ENCODE assay signal across 8 mouse cellular contexts in the genomic region with DNA sequence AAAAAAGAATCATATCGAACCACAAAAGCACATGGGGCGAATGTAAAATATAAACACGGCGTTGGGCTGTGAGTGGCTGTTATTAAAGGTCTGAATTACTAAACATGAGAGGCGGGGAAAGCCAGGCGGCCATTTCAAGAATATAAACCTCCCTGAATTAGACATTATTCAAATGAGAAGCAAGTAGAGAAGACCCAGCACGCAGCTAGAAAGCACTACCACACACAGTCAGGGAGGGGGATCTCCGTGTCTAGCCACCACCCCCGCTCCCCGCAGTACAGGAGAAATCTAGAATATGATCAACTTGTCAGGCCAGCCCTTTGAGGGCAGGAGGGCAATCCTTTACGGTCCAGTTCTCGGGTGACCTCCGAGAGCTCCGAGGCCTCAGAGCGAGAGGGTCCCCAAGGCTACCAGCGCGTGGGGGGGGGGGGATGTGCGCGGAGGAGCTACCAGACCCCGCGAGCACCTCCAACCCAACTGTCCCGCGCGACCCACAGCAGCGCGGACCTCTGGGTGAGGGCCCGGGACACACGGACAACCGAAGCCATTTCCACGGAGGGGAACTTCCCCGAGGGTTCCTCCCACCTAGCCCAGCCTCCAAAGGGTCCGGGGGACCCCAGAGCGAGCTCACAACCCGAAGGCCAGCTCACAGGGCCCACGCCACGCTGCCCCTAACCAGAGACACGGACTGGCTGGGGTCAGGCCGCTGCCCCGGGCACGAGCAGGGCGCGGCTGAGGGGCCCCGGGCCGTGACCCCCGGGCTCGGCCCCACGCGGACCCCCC. TPM values are rescaled to one million over a fixed set of nuclear protein-coding genes. Genes with fewer than 3 reads are reported as not detected.
A peak's percentile ranks its signal among the peaks of the same experiment; 100 is the strongest.
DNase-seq lines count a peak whose midpoint lies in the region; ATAC-seq and TF ChIP-seq lines count a peak whose summit lies in the region.

No protein-coding gene starts in this region.

- intact Hi-C loops in heart, postnatal 14 days (cut with DNase I) = loop anchor here (2.0 to 10.0 kb wide), 3 partner anchors 25 to 373 kb away; a partner anchor contains a TSS

- H3K4me2 ChIP-seq in forebrain, embryonic 13.5 days = peak overlapping the region; percentile 87
- peak overlapping the region; percentile 87 for H3K4me2 ChIP-seq in lung, embryonic 15.5 days

- no peak for TF ChIP-seq CTCF in ES-Bruce4 (IDR thresholded peaks at IDR 0.05; ENCODE audit: low read depth, low read length)
- no peak for TF ChIP-seq CTCF in olfactory bulb, adult 2 months (IDR thresholded peaks at IDR 0.05; ENCODE audit: insufficient read depth, low read depth, low read length)
- peak; percentile 38; the same call in 1 of the 2 replicates for TF ChIP-seq CTCF in thymus, adult 2 months (IDR thresholded peaks at IDR 0.05; ENCODE audit: borderline replicate concordance, control insufficient read depth, extremely low read depth, insufficient read depth, low read length, poor library complexity)

- DNase-seq in heart, postnatal 14 days = peak; percentile 33 to 35
- peak; percentile 18 to 62 for DNase-seq in layer of hippocampus, adult 18-20 months (ENCODE audit: low spot score in 2 of 2)
- DNase-seq in thymus, adult 2 months = peak; percentile 53

- no peaks in the 10 kb centered on the region for H3K27me3 ChIP-seq in ES-Bruce4 (ENCODE audit: control insufficient read depth, insufficient read depth, low read length, poor library complexity, severe bottlenecking)
- H3K27me3 ChIP-seq in forebrain, embryonic 13.5 days = no peaks in the 10 kb centered on the region
- H3K27me3 ChIP-seq in lung, embryonic 15.5 days = no peaks in the 10 kb centered on the region
- no peaks in the 10 kb centered on the region for H3K27me3 ChIP-seq in thymus, adult 2 months (ENCODE audit: control insufficient read depth, insufficient read depth, low read length)

- no peak for TF ChIP-seq EP300 in ES-Bruce4 (IDR thresholded peaks at IDR 0.05; ENCODE audit: insufficient read depth, low read depth, low read length)

- TF ChIP-seq POLR2A in ES-Bruce4 (IDR thresholded peaks at IDR 0.05; ENCODE audit: insufficient read depth, low read length) = no peak
- TF ChIP-seq POLR2A in olfactory bulb, adult 2 months (IDR thresholded peaks at IDR 0.05; ENCODE audit: insufficient read depth, low read depth, low read length) = no peak
- no peak for TF ChIP-seq POLR2A in thymus, adult 2 months (IDR thresholded peaks at IDR 0.05; ENCODE audit: control insufficient read depth, extremely low read depth, insufficient read depth, low read length, poor library complexity)

- ATAC-seq in forebrain, embryonic 13.5 days = peak; percentile 13
- ATAC-seq in lung, embryonic 15.5 days (ENCODE audit: borderline replicate concordance, extremely low read depth, low FRiP score, low TSS enrichment) = peak; percentile 11

- H3K27ac ChIP-seq in ES-Bruce4 (ENCODE audit: insufficient read depth, low read length) = no peak overlapping the region
- H3K27ac ChIP-seq in brown adipose tissue, adult 24 weeks (replicated peaks; ENCODE audit: low read depth, low read length) = peak overlapping the region; percentile 84
- peak overlapping the region; percentile 96 for H3K27ac ChIP-seq in forebrain, embryonic 13.5 days
- H3K27ac ChIP-seq in lung, embryonic 15.5 days = peak overlapping the region; percentile 91
- peak overlapping the region; percentile 66 for H3K27ac ChIP-seq in olfactory bulb, adult 2 months (ENCODE audit: insufficient read depth, low read depth, low read length)
- peak overlapping the region; percentile 16; the same call in 1 of the 2 replicates for H3K27ac ChIP-seq in thymus, adult 2 months (ENCODE audit: control insufficient read depth, insufficient read depth, low read length)

- WGBS in forebrain, embryonic 13.5 days = 2% methylated on average over 41 of the region's 48 CpGs
- under 1% methylated on average over 42 of the region's 48 CpGs for WGBS in lung, embryonic 15.5 days
- under 1% methylated on average over 47 of the region's 48 CpGs for WGBS in olfactory bulb, adult 2 months
- WGBS in thymus, adult 2 months = 1% methylated on average over 48 of the region's 48 CpGs

- H3K9me3 ChIP-seq in ES-Bruce4 (replicated peaks; ENCODE audit: control insufficient read depth, insufficient read depth, low read length, poor library complexity, severe bottlenecking) = no peaks in the 10 kb centered on the region
- H3K9me3 ChIP-seq in forebrain, embryonic 13.5 days (replicated peaks) = no peaks in the 10 kb centered on the region
- no peaks in the 10 kb centered on the region for H3K9me3 ChIP-seq in lung, embryonic 15.5 days

- H3K9ac ChIP-seq in ES-Bruce4 (ENCODE audit: low read depth, poor library complexity, severe bottlenecking) = peak overlapping the region; percentile 100
- peak overlapping the region; percentile 100 for H3K9ac ChIP-seq in forebrain, embryonic 13.5 days
- H3K9ac ChIP-seq in lung, embryonic 15.5 days = peak overlapping the region; percentile 77

- no peaks in the 10 kb centered on the region for H3K4me1 ChIP-seq in ES-Bruce4 (ENCODE audit: control insufficient read depth, insufficient read depth, low read length)
- H3K4me1 ChIP-seq in brown adipose tissue, adult 24 weeks (ENCODE audit: control insufficient read depth, insufficient read depth, insufficient read length, low read length) = no peaks in the 10 kb centered on the region
- H3K4me1 ChIP-seq in forebrain, embryonic 13.5 days = peaks cover 39% of the 10 kb centered on the region
- peaks cover 17% of the 10 kb centered on the region for H3K4me1 ChIP-seq in lung, embryonic 15.5 days
- peaks cover 3% of the 10 kb centered on the region for H3K4me1 ChIP-seq in olfactory bulb, adult 2 months (ENCODE audit: control insufficient read depth, insufficient read depth, low read length)
- peaks cover 5% of the 10 kb centered on the region for H3K4me1 ChIP-seq in thymus, adult 2 months (replicated peaks; ENCODE audit: control insufficient read depth, insufficient read depth, low read length)

- H3K36me3 ChIP-seq in ES-Bruce4 (ENCODE audit: control insufficient read depth, insufficient read depth, low read length, poor library complexity, severe bottlenecking) = no peaks in the 10 kb centered on the region
- no peaks in the 10 kb centered on the region for H3K36me3 ChIP-seq in forebrain, embryonic 13.5 days (ENCODE audit: poor library complexity, severe bottlenecking)
- H3K36me3 ChIP-seq in lung, embryonic 15.5 days = no peaks in the 10 kb centered on the region
- no peaks in the 10 kb centered on the region for H3K36me3 ChIP-seq in thymus, adult 2 months (ENCODE audit: control insufficient read depth, insufficient read depth, low read length)

- H3K4me3 ChIP-seq in ES-Bruce4 (ENCODE audit: low read depth, low read length) = peak overlapping the region; percentile 84
- H3K4me3 ChIP-seq in brown adipose tissue, adult 24 weeks (ENCODE audit: insufficient read depth, low read depth, low read length) = peak overlapping the region; percentile 100
- peak overlapping the region; percentile 99 for H3K4me3 ChIP-seq in forebrain, embryonic 13.5 days
- peak overlapping the region; percentile 83 for H3K4me3 ChIP-seq in lung, embryonic 15.5 days
- peak overlapping the region; percentile 84 for H3K4me3 ChIP-seq in olfactory bulb, adult 2 months (ENCODE audit: insufficient read depth, low read depth, low read length)
- H3K4me3 ChIP-seq in thymus, adult 2 months (ENCODE audit: control insufficient read depth, insufficient read depth, low read length) = peak overlapping the region; percentile 84

RNA-seq across cellular contexts. Expression of a gene that starts 1.2 kb away (rescaled TPM):
- 47.7 and 48.4 TPM in 2 replicates for polyA plus RNA-seq in ES-Bruce4 (2011; ENCODE audit: insufficient read depth, insufficient read length, low read depth, missing spikeins)
- 3.7 and 4.0 TPM in 2 replicates for polyA plus RNA-seq in brown adipose tissue, adult 24 weeks (2012; ENCODE audit: insufficient read depth, insufficient read length, missing spikeins)
- 23.9 and 25.9 TPM in 2 replicates for polyA plus RNA-seq in forebrain, embryonic 13.5 days (2015; fragmentation: Nextera tagmentation; extraction: Ambion mirVana)
- 10 to 100 TPM; 12.0 to 15.1 TPM for total RNA-seq in heart, postnatal 14 days (2021)
- total RNA-seq in layer of hippocampus, adult 18-20 months (2021) = 10 to 100 TPM; 14.6 to 18.0 TPM
- 13.8 and 14.8 TPM in 2 replicates for polyA plus RNA-seq in lung, embryonic 15.5 days (2015; fragmentation: Nextera tagmentation; extraction: Ambion mirVana)
- 81.5 TPM in 1 of 2 replicates, not detected in the other for polyA plus RNA-seq in olfactory bulb, adult 2 months (2012; ENCODE audit: insufficient read depth, insufficient read length, low replicate concordance, missing spikeins)
- 39.7 and 53.4 TPM in 2 replicates for polyA plus RNA-seq in thymus, adult 2 months (2012; rRNA removed)
